Mouse (Mus musculus): ENCODE measurements around the gene Olfr231. TPM values are rescaled to one million over a fixed set of nuclear protein-coding genes. Genes with fewer than 3 reads are reported as not detected.

Olfr231 gene
- not detected for polyA plus RNA-seq (2015; fragmentation: Illumina TruSeq; extraction: RNeasy Lipid Tissue Mini Kit (QIAGEN cat#74804); ENCODE audit: insufficient read depth, low replicate concordance)

DNA sequence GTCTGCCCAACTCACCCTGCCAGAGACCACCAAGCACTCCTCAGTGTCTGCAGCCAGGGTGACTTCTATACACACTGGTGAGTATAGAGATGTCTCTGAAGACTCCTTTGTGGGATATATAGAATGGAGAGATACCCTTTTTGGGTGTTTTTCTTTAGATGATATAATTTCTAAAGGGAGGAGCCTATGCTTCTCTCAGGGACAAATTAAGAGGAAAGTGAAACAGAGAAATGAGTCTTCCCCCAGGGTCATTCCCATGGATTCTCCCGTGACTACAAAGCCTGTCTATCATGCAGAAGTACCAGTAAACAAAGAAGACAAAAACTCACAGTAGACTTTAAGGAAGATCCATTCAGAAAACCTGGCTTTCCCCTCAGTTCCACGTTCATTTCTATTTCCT is at the start of gene Olfr231:
Gene Olfr231 (minus strand): TSS at position 101 of the 400 bp plus-strand sequence.

DNA sequence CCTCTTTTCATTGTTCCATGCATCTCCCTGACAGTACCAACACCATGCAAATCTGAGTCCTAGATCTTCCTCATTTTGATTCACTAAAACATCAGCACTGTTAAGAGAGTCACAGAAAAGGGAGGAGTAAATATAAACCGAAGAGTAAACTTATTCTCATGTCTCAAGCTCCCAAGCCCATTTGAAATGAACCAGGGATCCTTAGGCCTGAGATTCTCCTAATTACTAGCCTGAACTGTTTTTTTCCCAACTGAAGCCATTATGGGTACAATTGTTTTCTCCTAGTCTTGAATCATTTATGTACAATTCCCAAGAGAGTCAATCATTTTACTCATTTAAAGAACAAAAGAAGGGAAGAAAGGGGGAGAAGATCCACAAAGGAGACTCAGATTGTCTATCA is 34.4 kb upstream of the Olfr231 start, which contains the start of gene Olfr420:
Gene Olfr420 (plus strand): TSS at position 301 of the 400 bp plus-strand sequence.

DNA sequence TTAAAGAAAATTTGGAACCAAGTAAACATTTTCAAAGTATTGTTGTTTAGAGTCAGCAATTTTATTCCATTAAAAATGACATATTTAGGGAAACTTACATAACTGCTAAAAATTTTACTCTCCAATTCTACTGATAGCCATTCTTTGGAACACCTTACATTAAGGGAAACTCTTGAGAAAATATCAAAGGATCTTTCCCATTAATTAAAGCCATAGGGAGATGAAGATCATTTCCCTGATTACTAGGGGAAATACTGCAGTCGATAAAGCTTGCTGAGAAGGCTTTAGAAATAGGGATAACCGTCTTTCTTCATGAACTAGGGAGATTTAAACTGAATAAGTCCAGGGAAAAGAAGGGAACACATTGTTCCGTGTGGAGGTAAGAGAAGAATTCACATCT is 10.3 kb upstream of the Olfr231 start, which contains the start of gene Olfr424:
Gene Olfr424 (plus strand): TSS at position 301 of the 400 bp plus-strand sequence.

DNA sequence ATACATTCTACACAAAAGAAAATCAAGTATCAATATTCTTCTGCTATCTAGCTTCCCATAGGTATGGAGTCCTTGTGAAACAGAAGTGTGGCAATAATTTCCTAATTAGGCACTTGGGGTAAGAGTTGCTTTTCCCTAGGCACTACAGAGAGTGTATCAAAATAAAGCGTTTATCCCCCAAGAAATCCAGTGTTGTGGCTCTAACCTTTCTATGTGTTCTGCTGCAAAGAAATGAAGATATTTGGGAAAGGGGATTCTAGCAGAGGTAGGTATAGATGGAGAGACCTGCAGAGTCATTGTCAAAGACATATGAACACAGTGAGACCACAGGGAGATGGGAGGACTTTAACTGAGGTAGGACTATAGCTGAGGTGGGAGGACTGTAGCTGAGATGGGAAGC is 24.4 kb downstream of the Olfr231 start, which contains the start of gene Olfr427:
Gene Olfr427 (plus strand): TSS at position 301 of the 400 bp plus-strand sequence.

DNA sequence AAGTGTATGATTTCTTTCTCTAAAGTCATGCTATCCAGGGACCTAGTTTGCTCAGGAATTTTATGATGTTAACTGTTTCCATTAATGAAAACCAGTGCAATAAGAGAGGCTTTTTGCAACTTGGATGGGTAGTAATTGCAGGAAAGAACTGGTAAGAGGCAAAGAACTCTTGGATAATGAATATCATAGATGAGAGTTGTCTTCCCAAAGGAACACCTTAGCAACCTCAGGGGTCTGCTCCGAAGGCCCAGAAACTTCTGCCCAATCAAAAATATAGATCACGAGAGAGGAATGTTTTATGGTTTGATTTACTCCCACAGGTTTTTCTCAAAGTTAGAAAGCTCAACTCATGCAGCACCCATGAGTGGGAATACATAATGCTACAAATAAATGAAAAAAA is 36.9 kb downstream of the Olfr231 start, which contains the start of gene Olfr429:
Gene Olfr429 (plus strand): TSS at position 301 of the 400 bp plus-strand sequence.

DNA sequence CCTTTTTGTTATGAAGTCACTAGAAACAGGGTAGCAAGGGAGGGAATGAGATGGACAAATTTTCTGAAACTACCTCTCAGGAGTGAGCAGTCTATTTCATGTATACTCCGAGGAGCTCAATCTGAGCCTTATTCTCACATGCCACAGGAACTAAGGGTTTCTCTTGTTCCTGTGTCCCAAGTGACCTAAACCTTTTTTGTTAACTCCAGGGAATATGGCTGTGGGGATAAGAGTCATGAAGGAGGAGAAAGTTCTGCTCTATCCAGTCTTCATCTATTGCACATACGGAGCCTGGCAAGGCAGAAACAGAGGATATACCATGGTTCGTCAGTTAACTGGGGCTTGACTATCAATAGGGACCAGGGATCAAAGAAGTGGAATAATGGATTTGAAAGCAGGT is 54.7 kb downstream of the Olfr231 start, which contains the start of gene Olfr430:
Gene Olfr430 (plus strand): TSS at position 301 of the 400 bp plus-strand sequence.

Other genes starting within 250 kb of the Olfr231 start
- gene Ifi211, start 208.1 kb downstream of the Olfr231 start, polyA plus RNA-seq (2015; fragmentation: Illumina TruSeq; extraction: RNeasy Lipid Tissue Mini Kit (QIAGEN cat#74804); ENCODE audit: insufficient read depth, low replicate concordance), result 31.5 TPM
- 843 TPM for gene Mndal, start 178.7 kb downstream of the Olfr231 start, polyA plus RNA-seq (2015; fragmentation: Illumina TruSeq; extraction: RNeasy Lipid Tissue Mini Kit (QIAGEN cat#74804); ENCODE audit: insufficient read depth, low replicate concordance)
- gene Ifi203, start 178.5 kb downstream of the Olfr231 start, polyA plus RNA-seq (2015; fragmentation: Illumina TruSeq; extraction: RNeasy Lipid Tissue Mini Kit (QIAGEN cat#74804); ENCODE audit: insufficient read depth, low replicate concordance), result 491 TPM
- gene Ifi202b, start 138.4 kb downstream of the Olfr231 start, polyA plus RNA-seq (2015; fragmentation: Illumina TruSeq; extraction: RNeasy Lipid Tissue Mini Kit (QIAGEN cat#74804); ENCODE audit: insufficient read depth, low replicate concordance), result not detected
- 77.1 TPM for gene Ifi205, start 89.4 kb downstream of the Olfr231 start, polyA plus RNA-seq (2015; fragmentation: Illumina TruSeq; extraction: RNeasy Lipid Tissue Mini Kit (QIAGEN cat#74804); ENCODE audit: insufficient read depth, low replicate concordance)
- gene Olfr433, start 80.5 kb downstream of the Olfr231 start, polyA plus RNA-seq (2015; fragmentation: Illumina TruSeq; extraction: RNeasy Lipid Tissue Mini Kit (QIAGEN cat#74804); ENCODE audit: insufficient read depth, low replicate concordance), result 1.1 TPM
- 0.10 TPM for gene Olfr432, start 72.0 kb downstream of the Olfr231 start, polyA plus RNA-seq (2015; fragmentation: Illumina TruSeq; extraction: RNeasy Lipid Tissue Mini Kit (QIAGEN cat#74804); ENCODE audit: insufficient read depth, low replicate concordance)
- not detected for gene Olfr430, start 54.6 kb downstream of the Olfr231 start, polyA plus RNA-seq (2015; fragmentation: Illumina TruSeq; extraction: RNeasy Lipid Tissue Mini Kit (QIAGEN cat#74804); ENCODE audit: insufficient read depth, low replicate concordance)
- gene Olfr429, start 36.8 kb downstream of the Olfr231 start, polyA plus RNA-seq (2015; fragmentation: Illumina TruSeq; extraction: RNeasy Lipid Tissue Mini Kit (QIAGEN cat#74804); ENCODE audit: insufficient read depth, low replicate concordance), result not detected
- gene Olfr427, start 24.3 kb downstream of the Olfr231 start, polyA plus RNA-seq (2015; fragmentation: Illumina TruSeq; extraction: RNeasy Lipid Tissue Mini Kit (QIAGEN cat#74804); ENCODE audit: insufficient read depth, low replicate concordance), result not detected
- not detected for gene Olfr424, start 10.4 kb upstream of the Olfr231 start, polyA plus RNA-seq (2015; fragmentation: Illumina TruSeq; extraction: RNeasy Lipid Tissue Mini Kit (QIAGEN cat#74804); ENCODE audit: insufficient read depth, low replicate concordance)
- gene Olfr420, start 34.5 kb upstream of the Olfr231 start, polyA plus RNA-seq (2015; fragmentation: Illumina TruSeq; extraction: RNeasy Lipid Tissue Mini Kit (QIAGEN cat#74804); ENCODE audit: insufficient read depth, low replicate concordance), result not detected
- 12.5 TPM for gene Spta1, start 51.6 kb upstream of the Olfr231 start, polyA plus RNA-seq (2015; fragmentation: Illumina TruSeq; extraction: RNeasy Lipid Tissue Mini Kit (QIAGEN cat#74804); ENCODE audit: insufficient read depth, low replicate concordance)
- gene Olfr419, start 130.9 kb upstream of the Olfr231 start, polyA plus RNA-seq (2015; fragmentation: Illumina TruSeq; extraction: RNeasy Lipid Tissue Mini Kit (QIAGEN cat#74804); ENCODE audit: insufficient read depth, low replicate concordance), result not detected
- gene Mptx1, start 209.4 kb upstream of the Olfr231 start, polyA plus RNA-seq (2015; fragmentation: Illumina TruSeq; extraction: RNeasy Lipid Tissue Mini Kit (QIAGEN cat#74804); ENCODE audit: insufficient read depth, low replicate concordance), result not detected
- gene Olfr417, start 244.0 kb upstream of the Olfr231 start, polyA plus RNA-seq (2015; fragmentation: Illumina TruSeq; extraction: RNeasy Lipid Tissue Mini Kit (QIAGEN cat#74804); ENCODE audit: insufficient read depth, low replicate concordance), result not detected